Mouse (Mus musculus): ENCODE measurements around the gene Ankrd13a. TPM values are rescaled to one million over a fixed set of nuclear protein-coding genes. Genes with fewer than 3 reads are reported as not detected.

The Ankrd13a gene
- total and polyA plus RNA-seq, 3 experiments, result 73.8 to 123 (median 89.4) TPM

- H3K4me1 ChIP-seq (ENCODE audit: control insufficient read depth in 1 of 2, insufficient read depth in 2 of 2), result peaks cover 14 to 60% of the 10 kb centered on the region in 2 experiments
- DNase-seq (ENCODE audit: extremely low read depth), result peak; percentile 40
- dilution Hi-C loops (cut with MboI; ENCODE audit: extremely low pct_ligation_motif_present, extremely low pct_unique_long_range_greater_than_20kb, low sequenced_read_pairs), result no loop called here
Measured at GRCm38 (mm10) chr5:114775056-114775979, 841 bp downstream of the Ankrd13a start, which contains the start of gene Git2. TSS of gene Git2 (minus strand) at chr5:114775517.

DNA sequence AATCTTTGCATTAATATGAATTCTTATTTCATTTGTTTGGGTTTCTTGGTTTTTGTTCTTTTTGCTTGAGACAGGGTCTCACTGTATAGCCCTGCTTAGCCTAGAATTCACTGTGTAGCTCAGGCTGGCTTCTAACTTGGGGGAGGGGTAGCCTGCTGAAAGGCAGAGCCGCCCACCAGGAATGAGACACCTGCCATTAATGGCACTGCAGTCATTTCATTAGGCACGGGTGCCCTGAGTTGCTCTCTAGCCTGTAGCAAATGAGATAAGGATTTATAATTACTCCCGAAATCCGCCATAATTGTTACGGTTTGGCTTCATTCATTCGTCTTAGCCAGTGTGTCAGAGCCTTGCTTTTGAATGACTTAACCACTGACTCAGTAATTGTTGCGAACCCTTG, 1.7 kb downstream of the Ankrd13a start:
- dilution Hi-C loops (cut with MboI; ENCODE audit: extremely low pct_ligation_motif_present, extremely low pct_unique_long_range_greater_than_20kb, low sequenced_read_pairs), result no loop called here
- peak overlapping the region; percentile 91; the same call in 1 of the 2 replicates for H3K9ac ChIP-seq (ENCODE audit: insufficient read depth, low read depth)
- H3K4me3 ChIP-seq (replicated peaks in 1 of 3; ENCODE audit: low read depth in 2 of 3, low read length in 2 of 3, poor library complexity in 1 of 3), result peak overlapping the region in 1 of 3 experiments; percentile 91
- peaks cover 20 to 60% of the 10 kb centered on the region in 2 experiments for H3K4me1 ChIP-seq (ENCODE audit: control insufficient read depth in 1 of 2, insufficient read depth in 2 of 2)
- no peaks in the 10 kb centered on the region for H3K27me3 ChIP-seq (replicated peaks)
- no peaks in the 10 kb centered on the region for H3K9me3 ChIP-seq (replicated peaks; ENCODE audit: low read length)
- TF ChIP-seq MXI1 (IDR thresholded peaks at IDR 0.05; ENCODE audit: low read depth, low read length), result no peak
- TF ChIP-seq KAT2A (IDR thresholded peaks at IDR 0.05; ENCODE audit: insufficient replicate concordance, low read length), result no peak
- no peak for TF ChIP-seq GABPA (IDR thresholded peaks at IDR 0.05; ENCODE audit: insufficient replicate concordance, low read depth, low read length)
- no peak for TF ChIP-seq JUND (conservative IDR thresholded peaks at IDR 0.05; ENCODE audit: low read depth, low read length)
- TF ChIP-seq BHLHE40 (IDR thresholded peaks at IDR 0.05; ENCODE audit: low read depth, low read length), result no peak
- no peak for TF ChIP-seq E2F4 (IDR thresholded peaks at IDR 0.05; ENCODE audit: insufficient replicate concordance, low read depth, low read length)
- peaks cover 0 to 10% of the 10 kb centered on the region in 2 experiments for H3K36me3 ChIP-seq (replicated peaks in 1 of 2; ENCODE audit: control insufficient read depth in 1 of 2, insufficient read depth in 1 of 2, low read length in 1 of 2)
- in situ Hi-C loops (cut with MboI; ENCODE audit: low pct_ligation_motif_present, low pct_unique_long_range_greater_than_20kb, low sequenced_read_pairs), result no loop called here
- DNase-seq (ENCODE audit: extremely low read depth), result no peak
- H3K4me2 ChIP-seq (ENCODE audit: insufficient read depth, low read depth, poor library complexity, severe bottlenecking), result peak overlapping the region; percentile 69; the same call in 1 of the 2 replicates
- H3K79me2 ChIP-seq (replicated peaks; ENCODE audit: control insufficient read depth, extremely low read depth, insufficient read depth, poor library complexity, severe bottlenecking), result peaks cover 46% of the 10 kb centered on the region
- no peak overlapping the region for H3K27ac ChIP-seq (ENCODE audit: insufficient read depth, low read depth)

More at GRCm38 (mm10) chr5:114775056-114775979, 841 bp downstream of the Ankrd13a start, which contains the start of gene Git2:
- Histone ChIP-seq H3K9ac (ENCODE audit: insufficient read depth, low read depth) (peak within 1 kb of the TSS; percentile 91), H3K9me3 (replicated peaks; ENCODE audit: low read length) (no peaks in the 10 kb centered on the region), H3K27ac (ENCODE audit: insufficient read depth, low read depth) (peak within 1 kb of the TSS; percentile 29; the same call in 1 of the 2 replicates), H3K27me3 (replicated peaks) (no peaks in the 10 kb centered on the region), H3K79me2 (replicated peaks; ENCODE audit: control insufficient read depth, extremely low read depth, insufficient read depth, poor library complexity, severe bottlenecking) (peaks cover 55% of the 10 kb centered on the region), H3K4me2 (ENCODE audit: insufficient read depth, low read depth, poor library complexity, severe bottlenecking) (peak within 1 kb of the TSS; percentile 69), H3K4me3 (replicated peaks in 1 of 3; ENCODE audit: low read depth in 2 of 3, low read length in 2 of 3, poor library complexity in 1 of 3) (peak within 1 kb of the TSS; percentile 85 to 99 (median 91)), H3K36me3 (replicated peaks in 1 of 2; ENCODE audit: control insufficient read depth in 1 of 2, insufficient read depth in 1 of 2, low read length in 1 of 2) (peaks cover 0 to 16% of the 10 kb centered on the region in 2 experiments)
- no peak for TF ChIP-seq EP300 (IDR thresholded peaks at IDR 0.05; ENCODE audit: low read length)
- peak; percentile 70 for TF ChIP-seq NRF1 (IDR thresholded peaks at IDR 0.05; ENCODE audit: low read depth, low read length)
- peak; percentile 92 for TF ChIP-seq ZNF384 (IDR thresholded peaks at IDR 0.05; ENCODE audit: low read depth, low read length)
- TF ChIP-seq IRF4 (IDR thresholded peaks at IDR 0.05; ENCODE audit: low read depth, low read length), result no peak
- in situ Hi-C loops (cut with MboI; ENCODE audit: low pct_ligation_motif_present, low pct_unique_long_range_greater_than_20kb, low sequenced_read_pairs), result no loop called here

All from CH12.LX (cell line).